Mouse (Mus musculus) neural tube, embryonic 11.5 days (tissue): ENCODE data around the gene C1ql2. TPM values are rescaled to one million over a fixed set of nuclear protein-coding genes. Genes with fewer than 3 reads are reported as not detected.

ENCODE experiments used
- ATAC-seq: fragments of 200-750 bp; cut with Nextera tagmentation; 2 replicates; pipeline ENCODE4 v1.8.0; 2017; ENCODE audit warnings: moderate number of reproducible peaks, mild to moderate bottlenecking, moderate TSS enrichment, moderate library complexity; ENCODE audit not compliant: insufficient read depth, low FRiP score, low TSS enrichment
- DNase-seq: peaks from one replicate; pipeline ENCODE4 v3.0.0-alpha.2; 2015; ENCODE audit warnings: low spot score
- H3K27ac ChIP-seq: fragments of 300-500 bp; sonication (generic); 2 replicates; pipeline ENCODE4 v1.5.1; 2014; ENCODE audit warnings: low read depth, mild to moderate bottlenecking, low read length
- H3K27me3 ChIP-seq: fragments of 300-500 bp; sonication (generic); 2 replicates; pipeline ENCODE4 v1.6.1; 2014; ENCODE audit warnings: mild to moderate bottlenecking, low read length, mixed read lengths; ENCODE audit not compliant: control insufficient read depth, insufficient read depth
- H3K36me3 ChIP-seq: fragments of 300-500 bp; sonication (generic); 2 replicates; pipeline ENCODE4 v1.6.1; 2014; ENCODE audit warnings: mild to moderate bottlenecking, low read length, moderate library complexity, mixed read lengths; ENCODE audit not compliant: control insufficient read depth, insufficient read depth
- H3K4me1 ChIP-seq: fragments of 300-500 bp; sonication (generic); 2 replicates; pipeline ENCODE4 v1.6.1; 2014; ENCODE audit warnings: low read length, mixed read lengths; ENCODE audit not compliant: control insufficient read depth, insufficient read depth
- H3K4me2 ChIP-seq: fragments of 300-500 bp; sonication (generic); 2 replicates; pipeline ENCODE4 v1.6.1; 2014; ENCODE audit warnings: low read depth, mild to moderate bottlenecking, moderate library complexity
- H3K4me3 ChIP-seq: fragments of 300-500 bp; sonication (generic); 2 replicates; pipeline ENCODE4 v1.5.1; 2014; ENCODE audit warnings: low read depth, low read length
- H3K9ac ChIP-seq: fragments of 300-500 bp; sonication (generic); 2 replicates; pipeline ENCODE4 v1.6.1; 2014; ENCODE audit warnings: mild to moderate bottlenecking, low read length
- H3K9me3 ChIP-seq: fragments of 300-500 bp; sonication (generic); 2 replicates; pipeline ENCODE4 v1.6.1; 2016; ENCODE audit warnings: low read length; ENCODE audit not compliant: control insufficient read depth
- WGBS: fragments of 180-500 bp; shearing (Covaris S2); extraction: QIAGEN DNeasy Blood & Tissue Kit; methylation state at CpG from one replicate; pipeline ENCODE4 v1.1.7; 2014; 5-methylcytosine and 5-hydroxymethylcytosine counted together
- polyA plus RNA-seq: library from polyadenylated mRNA; unstranded; fragments of >200 nt; fragmentation: Nextera tagmentation; extraction: Ambion mirVana; gene quantifications from 2 replicates; pipeline ENCODE4 v1.2.1, GENCODE M21; 2014

C1ql2 gene
- polyA plus RNA-seq, 1 experiment from 2014 or later: 0.15 TPM

- no peak overlapping the region for H3K27ac ChIP-seq
- no peaks in the 10 kb centered on the region for H3K4me1 ChIP-seq
- no peak overlapping the region for H3K9ac ChIP-seq
- no peaks in the 10 kb centered on the region for H3K36me3 ChIP-seq
- ATAC-seq: peak; percentile 84
- WGBS: 10% methylated on average over 16 of the region's 16 CpGs
- H3K27me3 ChIP-seq: 0 out of 2 replicates have a peak, but pooled peaks cover 2% of the 10 kb centered on the region
- H3K4me3 ChIP-seq: no peak overlapping the region
- no peaks in the 10 kb centered on the region for H3K9me3 ChIP-seq
- peak; percentile 64 for DNase-seq
- no peak overlapping the region for H3K4me2 ChIP-seq
These were observed 17.2 kb downstream of the C1ql2 start for GRCm38 (mm10) chr1:120357371-120358274.

- no peaks in the 10 kb centered on the region for H3K9me3 ChIP-seq
- H3K36me3 ChIP-seq: no peaks in the 10 kb centered on the region
- DNase-seq (no peak), ATAC-seq (no peak)
- no peak overlapping the region for H3K4me3 ChIP-seq
- 0 out of 2 replicates have a peak, but pooled peaks cover under 1% of the 10 kb centered on the region for H3K27me3 ChIP-seq
- no peaks in the 10 kb centered on the region for H3K4me1 ChIP-seq
- no peak overlapping the region for H3K9ac ChIP-seq
- no peak overlapping the region for H3K4me2 ChIP-seq
- WGBS: 70% methylated on average over 1 of the region's 1 CpGs
- H3K27ac ChIP-seq: no peak overlapping the region
These were observed 23.3 kb downstream of the C1ql2 start for GRCm38 (mm10) chr1:120363638-120364037.

- Histone ChIP-seq H3K36me3 (no peaks in the 10 kb centered on the region), H3K4me1 (no peaks in the 10 kb centered on the region), H3K27me3 (no peaks in the 10 kb centered on the region), H3K9me3 (no peaks in the 10 kb centered on the region), H3K4me2 (no peak overlapping the region), H3K9ac (no peak overlapping the region), H3K27ac (no peak overlapping the region), H3K4me3 (no peak overlapping the region)
- ATAC-seq (no peak), DNase-seq (no peak)
- 78% methylated on average over 3 of the region's 3 CpGs for WGBS
These were observed 27.8 kb downstream of the C1ql2 start for GRCm38 (mm10) chr1:120368138-120368537.

- H3K4me1 ChIP-seq: no peaks in the 10 kb centered on the region
- H3K27ac ChIP-seq: no peak overlapping the region
- H3K4me3 ChIP-seq: no peak overlapping the region
- no peaks in the 10 kb centered on the region for H3K27me3 ChIP-seq
- no peaks in the 10 kb centered on the region for H3K9me3 ChIP-seq
- ATAC-seq: no peak
- H3K4me2 ChIP-seq: no peak overlapping the region
- 81% methylated on average over 7 of the region's 7 CpGs for WGBS
- no peak for DNase-seq
- no peak overlapping the region for H3K9ac ChIP-seq
- no peaks in the 10 kb centered on the region for H3K36me3 ChIP-seq
These were observed 33.7 kb downstream of the C1ql2 start for GRCm38 (mm10) chr1:120374131-120374530.

GRCm38 (mm10) chr1:120374832-120375231 lies 34.5 kb downstream of the C1ql2 start:
- H3K36me3 ChIP-seq: no peaks in the 10 kb centered on the region
- DNase-seq (no peak), ATAC-seq (no peak)
- no peak overlapping the region for H3K4me3 ChIP-seq
- 70% methylated on average over 2 of the region's 2 CpGs for WGBS
- no peaks in the 10 kb centered on the region for H3K4me1 ChIP-seq
- no peak overlapping the region for H3K27ac ChIP-seq
- no peak overlapping the region for H3K4me2 ChIP-seq
- H3K9ac ChIP-seq: no peak overlapping the region
- no peaks in the 10 kb centered on the region for H3K27me3 ChIP-seq
- H3K9me3 ChIP-seq: no peaks in the 10 kb centered on the region

GRCm38 (mm10) chr1:120385029-120385571 lies 44.7 kb downstream of the C1ql2 start:
- ATAC-seq (no peak), DNase-seq (no peak)
- H3K27ac ChIP-seq: no peak overlapping the region

GRCm38 (mm10) chr1:120389734-120390133 lies 49.4 kb downstream of the C1ql2 start:
- DNase-seq (no peak), ATAC-seq (no peak)
- no peaks in the 10 kb centered on the region for H3K9me3 ChIP-seq
- H3K27me3 ChIP-seq: no peaks in the 10 kb centered on the region
- H3K4me1 ChIP-seq: no peaks in the 10 kb centered on the region
- no peak overlapping the region for H3K4me2 ChIP-seq
- no peaks in the 10 kb centered on the region for H3K36me3 ChIP-seq
- H3K27ac ChIP-seq: no peak overlapping the region
- no peak overlapping the region for H3K9ac ChIP-seq
- WGBS: 46% methylated on average over 6 of the region's 6 CpGs
- H3K4me3 ChIP-seq: no peak overlapping the region

More at GRCm38 (mm10) chr1:120385029-120385571, 44.7 kb downstream of the C1ql2 start:
- no peaks in the 10 kb centered on the region for H3K36me3 ChIP-seq
- H3K27me3 ChIP-seq: no peaks in the 10 kb centered on the region
- no peaks in the 10 kb centered on the region for H3K4me1 ChIP-seq
- no peak overlapping the region for H3K9ac ChIP-seq
- no peak overlapping the region for H3K4me3 ChIP-seq
- WGBS: 82% methylated on average over 18 of the region's 18 CpGs
- no peak overlapping the region for H3K4me2 ChIP-seq
- no peaks in the 10 kb centered on the region for H3K9me3 ChIP-seq

GRCm38 (mm10) chr1:120390336-120390735 lies 50.0 kb downstream of the C1ql2 start:
- under 1% methylated on average over 11 of the region's 11 CpGs for WGBS
- DNase-seq: peak; percentile 76
- Histone ChIP-seq H3K4me2 (no peak overlapping the region), H3K36me3 (no peaks in the 10 kb centered on the region), H3K27ac (no peak overlapping the region), H3K27me3 (no peaks in the 10 kb centered on the region), H3K9ac (no peak overlapping the region), H3K9me3 (no peaks in the 10 kb centered on the region), H3K4me1 (no peaks in the 10 kb centered on the region), H3K4me3 (no peak overlapping the region)
- ATAC-seq: no peak
